13 mouse cellular contexts compared by ENCODE assay signal in genomic region chr12:105134826-105135225, GRCm38 (mm10). TPM values are rescaled to one million over a fixed set of nuclear protein-coding genes. Genes with fewer than 3 reads are reported as not detected.
"Had no signal": no experiment of that assay in that cellular context is flagged by ENCODE, and none has a peak within 500 bp of the region (broad histone marks: within the 10 kb centered on the region; RNA-seq: fewer than 3 reads in every experiment).

No protein-coding gene starts in this region.

RNA-seq across cellular contexts. Expression of gene Tcl1b2, which starts 11.0 kb away (rescaled TPM):
- polyA plus RNA-seq: neural tube, embryonic 13.5 days; neural tube, embryonic 14.5 days; neural tube, embryonic 15.5 days; small intestine, adult 2 months; spleen, adult 2 months; stomach, embryonic 14.5 days; stomach, embryonic 15.5 days; stomach, embryonic 16.5 days; stomach, postnatal 0 days; thymus, adult 2 months; thymus, postnatal 0 days; urinary bladder, adult 2 months had no signal

RNA-seq across cellular contexts. Expression of gene Tcl1b1, which starts 24.7 kb away (rescaled TPM):
- polyA plus RNA-seq: neural tube, embryonic 13.5 days; neural tube, embryonic 14.5 days; neural tube, embryonic 15.5 days; small intestine, adult 2 months; spleen, adult 2 months; stomach, embryonic 14.5 days; stomach, embryonic 15.5 days; stomach, embryonic 16.5 days; stomach, postnatal 0 days; testis, adult 2 months; thymus, adult 2 months; thymus, postnatal 0 days; urinary bladder, adult 2 months had no signal

RNA-seq across cellular contexts. Expression of gene Tcl1b5, which starts 41.3 kb away (rescaled TPM):
- polyA plus RNA-seq: neural tube, embryonic 13.5 days; neural tube, embryonic 14.5 days; neural tube, embryonic 15.5 days; small intestine, adult 2 months; spleen, adult 2 months; stomach, embryonic 14.5 days; stomach, embryonic 15.5 days; stomach, embryonic 16.5 days; stomach, postnatal 0 days; testis, adult 2 months; thymus, postnatal 0 days; urinary bladder, adult 2 months had no signal

RNA-seq across cellular contexts. Expression of gene Tcl1b3, which starts 56.0 kb away (rescaled TPM):
- polyA plus RNA-seq: neural tube, embryonic 13.5 days; neural tube, embryonic 14.5 days; neural tube, embryonic 15.5 days; small intestine, adult 2 months; spleen, adult 2 months; stomach, embryonic 14.5 days; stomach, embryonic 15.5 days; stomach, embryonic 16.5 days; stomach, postnatal 0 days; testis, adult 2 months; thymus, adult 2 months; thymus, postnatal 0 days; urinary bladder, adult 2 months had no signal
